Mouse (Mus musculus): ENCODE data around the gene Edc3.

- TF ChIP-seq CTCF (IDR thresholded peaks at IDR 0.05) (no peak), POLR2A (IDR thresholded peaks at IDR 0.05; ENCODE audit: insufficient read depth, low read depth, low read length) (no peak), EP300 (IDR thresholded peaks at IDR 0.05; ENCODE audit: insufficient read depth, low read depth, low read length) (no peak)
These were observed 457 bp downstream of the Edc3 start for GRCm38 (mm10) chr9:57708720-57709274.
